Mouse (Mus musculus) C2C12 (cell line): ENCODE measurements around the gene Gm20388. TPM values are rescaled to one million over a fixed set of nuclear protein-coding genes. Genes with fewer than 3 reads are reported as not detected.
A peak's percentile ranks its signal among the peaks of the same experiment; 100 is the strongest.

Experiments
- H3K27me3 ChIP-seq: one replicate; pipeline ENCODE4 v1.6.1; 2011; ENCODE audit not compliant: control insufficient read depth, insufficient read depth, insufficient read length
- H3K36me3 ChIP-seq: one replicate; pipeline ENCODE4 v1.6.1; 2011; ENCODE audit not compliant: control insufficient read depth, insufficient read depth
- H3K4me3 ChIP-seq: one replicate; pipeline ENCODE4 v1.5.1; 2011; ENCODE audit warnings: mild to moderate bottlenecking, control low read depth; ENCODE audit not compliant: poor library complexity, insufficient read depth, severe bottlenecking
- H3K79me2 ChIP-seq: one replicate; pipeline ENCODE4 v1.6.1; 2011; ENCODE audit not compliant: control insufficient read depth, insufficient read depth
- H3K79me3 ChIP-seq: one replicate; pipeline ENCODE4 v1.6.1; 2011; ENCODE audit warnings: low read depth, control low read depth
- H3ac ChIP-seq: one replicate; pipeline ENCODE3; 2011; ENCODE audit warnings: low read depth; ENCODE audit not compliant: control insufficient read depth, insufficient read length
- CEBPB ChIP-seq: IDR thresholded peaks from one replicate; pipeline ENCODE4 v1.6.1; 2011; ENCODE audit warnings: low read depth, mild to moderate bottlenecking, control low read depth, moderate library complexity
- CTCF ChIP-seq: IDR thresholded peaks from one replicate; pipeline ENCODE4 v1.5.1; 2011; ENCODE audit not compliant: control insufficient read depth, insufficient read depth, insufficient read length
- FOSL1 ChIP-seq: IDR thresholded peaks from one replicate; pipeline ENCODE4 v1.8.0; 2011; ENCODE audit warnings: mild to moderate bottlenecking, low read length; ENCODE audit not compliant: poor library complexity, insufficient read depth, severe bottlenecking
- MAX ChIP-seq: IDR thresholded peaks from one replicate; pipeline ENCODE4 v1.6.1; 2011; ENCODE audit warnings: mild to moderate bottlenecking, control low read depth
- MYOD1 ChIP-seq: IDR thresholded peaks from one replicate; pipeline ENCODE4 v1.6.1; 2011; ENCODE audit warnings: low read depth; ENCODE audit not compliant: control insufficient read depth, insufficient read length
- MYOG ChIP-seq: IDR thresholded peaks from one replicate; pipeline ENCODE4 v1.6.1; 2011; ENCODE audit not compliant: control insufficient read depth, insufficient read length; ENCODE audit errors: extremely low read depth
- USF1 ChIP-seq: IDR thresholded peaks from one replicate; pipeline ENCODE4 v1.6.1; 2011; ENCODE audit warnings: low read depth, mild to moderate bottlenecking, control low read depth, moderate library complexity
- polyA plus RNA-seq: library from polyadenylated mRNA; unstranded; fragments of >200 nt; fragmentation: generic; extraction: Trizol; gene quantifications from one replicate; pipeline ENCODE4 v1.2.1, GENCODE M21; 2012; ENCODE audit warnings: missing spikeins

The Gm20388 gene
- polyA plus RNA-seq, 1 experiment = 15.0 TPM

DNA sequence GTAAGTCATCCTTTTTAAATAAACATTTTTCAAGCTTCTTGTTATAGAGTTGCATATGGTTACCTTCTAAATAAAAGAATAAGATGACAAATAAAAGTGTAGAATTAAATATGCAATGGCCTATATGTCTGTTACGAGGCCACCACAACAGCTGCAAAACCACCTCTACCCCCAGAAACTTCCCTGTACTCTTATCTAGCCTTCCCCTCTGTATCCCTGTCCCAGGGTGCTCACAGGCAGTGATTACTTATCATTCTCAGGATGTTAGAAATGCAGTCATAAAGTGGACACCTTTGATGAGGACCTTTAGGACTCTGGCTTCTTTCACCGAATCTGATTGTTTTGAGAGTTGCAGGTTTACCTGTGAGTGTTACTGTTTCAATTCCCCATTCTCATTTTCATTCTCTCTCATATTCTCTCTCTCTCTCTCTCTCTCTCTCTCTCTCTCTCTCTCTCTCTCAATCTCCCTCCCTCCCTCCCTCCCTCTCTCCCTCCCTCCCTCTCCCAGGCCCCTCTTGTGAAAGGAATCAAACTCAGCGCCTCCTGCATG lies 1932.6 kb downstream of the Gm20388 start:
- Histone ChIP-seq H3K79me2 (no peaks in the 10 kb centered on the region), H3K4me3 (no peak overlapping the region), H3ac (no peak overlapping the region), H3K79me3 (no peaks in the 10 kb centered on the region), H3K27me3 (no peaks in the 10 kb centered on the region), H3K36me3 (no peaks in the 10 kb centered on the region)
- no peak for TF ChIP-seq CTCF
- no peak for TF ChIP-seq USF1
- no peak for TF ChIP-seq FOSL1
- no peak for TF ChIP-seq MAX
- no peak for TF ChIP-seq MYOG
- no peak for TF ChIP-seq MYOD1
- no peak for TF ChIP-seq CEBPB

DNA sequence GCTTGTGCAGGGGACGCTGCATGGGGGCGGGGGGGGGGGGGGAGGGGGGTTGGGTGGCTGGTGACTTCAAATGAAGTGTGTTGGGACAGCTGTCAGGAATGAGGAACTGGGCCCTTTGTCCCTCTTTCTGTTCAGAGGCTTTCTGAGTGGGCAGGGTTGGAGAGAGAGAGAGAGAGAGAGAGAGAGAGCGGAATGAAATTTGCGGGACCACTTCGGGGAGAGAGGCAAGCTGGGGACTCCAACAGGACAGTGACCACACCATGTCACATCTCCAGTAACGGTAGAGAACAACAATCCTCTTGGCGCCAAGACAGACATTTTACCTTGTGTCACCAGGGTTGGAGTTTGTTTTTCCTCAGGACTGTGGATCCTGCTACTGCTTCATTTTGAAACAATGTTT lies 1934.1 kb downstream of the Gm20388 start:
- Histone ChIP-seq H3K27me3 (no peaks in the 10 kb centered on the region), H3K79me2 (no peaks in the 10 kb centered on the region), H3K4me3 (no peak overlapping the region), H3K36me3 (no peaks in the 10 kb centered on the region), H3K79me3 (no peaks in the 10 kb centered on the region), H3ac (no peak overlapping the region)
- TF ChIP-seq MYOD1 (no peak), FOSL1 (no peak), CEBPB (no peak)

DNA sequence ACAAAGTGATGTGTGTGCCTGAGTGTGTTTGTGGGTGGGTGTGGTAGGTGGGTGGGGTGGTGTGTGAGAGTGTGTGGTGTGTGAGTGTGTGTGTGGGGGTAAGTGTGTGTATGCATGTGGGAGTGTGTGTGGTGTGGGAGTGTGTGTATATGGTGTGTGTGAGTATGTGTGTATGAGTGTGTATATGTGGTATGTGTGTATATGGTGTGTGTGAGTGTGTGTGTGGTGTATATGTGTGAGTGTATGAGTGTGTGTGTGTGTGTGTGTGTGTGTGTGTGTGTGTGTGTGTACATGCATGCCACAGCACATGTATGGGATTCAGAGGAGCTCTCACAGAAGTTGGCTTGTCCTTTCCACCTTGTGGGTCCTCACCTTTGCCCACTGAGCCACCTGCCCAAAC lies 1936.2 kb downstream of the Gm20388 start:
- H3K27me3 ChIP-seq = no peaks in the 10 kb centered on the region

DNA sequence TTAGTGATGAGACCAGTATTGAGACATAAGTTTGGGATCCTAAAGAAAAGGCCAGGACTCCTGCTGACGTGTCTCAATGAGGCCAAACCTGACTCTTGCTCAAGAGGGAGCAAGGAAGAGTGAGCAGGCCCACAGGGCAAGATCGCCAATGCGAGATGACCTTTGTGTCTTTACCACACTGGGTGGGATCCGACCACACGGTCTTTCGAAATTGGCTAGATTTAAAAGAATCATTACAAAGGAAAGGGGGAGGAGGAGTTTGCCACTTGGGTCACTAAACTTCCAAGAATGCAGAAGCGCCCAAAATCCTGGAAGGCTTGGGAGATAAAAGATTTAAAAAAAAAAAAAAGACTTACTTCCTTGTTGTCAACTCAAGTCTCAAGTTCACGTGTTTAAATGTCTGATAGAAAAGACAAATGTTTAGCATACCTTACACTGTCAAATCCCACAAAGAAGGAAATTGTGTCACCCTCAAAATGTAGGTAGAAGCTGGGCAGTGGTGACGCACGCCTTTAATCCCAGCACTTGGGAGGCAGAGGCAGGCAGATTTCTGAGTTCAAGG lies 1936.7 kb downstream of the Gm20388 start:
- Histone ChIP-seq H3K79me2 (no peaks in the 10 kb centered on the region), H3K4me3 (no peak overlapping the region), H3K79me3 (no peaks in the 10 kb centered on the region), H3K27me3 (no peaks in the 10 kb centered on the region), H3ac (no peak overlapping the region), H3K36me3 (no peaks in the 10 kb centered on the region)
- no peak for TF ChIP-seq CTCF
- TF ChIP-seq FOSL1 = no peak
- no peak for TF ChIP-seq USF1
- TF ChIP-seq MYOG = no peak
- no peak for TF ChIP-seq CEBPB
- TF ChIP-seq MYOD1 = no peak
- no peak for TF ChIP-seq MAX

More for the DNA sequence above, 1936.2 kb downstream of the Gm20388 start:
- no peak for TF ChIP-seq MAX
- no peak for TF ChIP-seq FOSL1
- no peak for TF ChIP-seq USF1
- no peaks in the 10 kb centered on the region for H3K79me2 ChIP-seq
- no peak overlapping the region for H3K4me3 ChIP-seq
- H3K36me3 ChIP-seq = no peaks in the 10 kb centered on the region
- H3ac ChIP-seq = no peak overlapping the region
- H3K79me3 ChIP-seq = no peaks in the 10 kb centered on the region

DNA sequence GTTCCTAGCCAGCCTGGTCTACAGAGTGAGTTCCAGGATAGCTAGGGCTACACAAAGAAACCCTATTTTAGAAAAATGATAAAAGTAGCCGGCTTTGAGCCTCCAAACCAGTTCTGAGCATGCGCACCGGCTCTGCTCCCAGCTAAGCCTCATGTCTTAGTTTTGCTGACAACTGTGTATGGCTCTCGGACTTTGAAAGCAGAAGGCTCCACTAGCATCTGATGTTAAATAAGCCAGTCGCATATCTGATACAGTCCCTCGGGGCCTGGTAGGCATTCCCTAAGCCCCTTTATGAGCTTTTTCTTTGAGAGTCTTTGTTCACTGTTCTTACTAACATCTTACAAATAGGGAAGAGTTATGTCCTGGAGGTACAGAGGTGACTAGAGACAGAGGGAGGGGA lies 1937.3 kb downstream of the Gm20388 start:
- Histone ChIP-seq H3K36me3 (no peaks in the 10 kb centered on the region), H3K4me3 (no peak overlapping the region), H3ac (no peak overlapping the region), H3K79me2 (no peaks in the 10 kb centered on the region), H3K27me3 (no peaks in the 10 kb centered on the region), H3K79me3 (no peaks in the 10 kb centered on the region)
- TF ChIP-seq MYOG = no peak
- no peak for TF ChIP-seq CEBPB
- TF ChIP-seq CTCF = no peak
- no peak for TF ChIP-seq FOSL1
- no peak for TF ChIP-seq USF1
- TF ChIP-seq MYOD1 = no peak
- no peak for TF ChIP-seq MAX

DNA sequence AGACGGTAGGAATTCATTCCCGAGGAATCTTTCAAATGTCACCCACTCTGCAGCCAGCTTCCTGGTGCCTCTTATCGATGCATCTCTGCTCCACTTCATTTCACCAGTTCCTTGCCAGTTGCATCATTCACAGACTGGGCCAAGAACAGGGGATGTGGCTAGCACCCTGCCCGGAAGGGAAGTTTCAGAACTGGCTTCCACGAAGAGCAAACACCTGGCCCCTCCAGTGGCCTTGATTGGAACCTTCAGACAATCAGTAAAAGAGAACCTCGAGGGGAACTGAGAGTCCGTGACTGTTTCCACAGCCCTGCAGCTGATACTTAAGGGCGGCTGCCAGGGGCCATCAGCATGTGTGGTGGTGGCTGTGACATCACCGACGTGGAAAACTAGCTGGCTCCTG lies 1937.9 kb downstream of the Gm20388 start:
- Histone ChIP-seq H3ac (no peak overlapping the region), H3K36me3 (no peaks in the 10 kb centered on the region), H3K4me3 (no peak overlapping the region), H3K27me3 (no peaks in the 10 kb centered on the region), H3K79me3 (no peaks in the 10 kb centered on the region), H3K79me2 (no peaks in the 10 kb centered on the region)
- TF ChIP-seq CEBPB = peak; percentile 29
- TF ChIP-seq USF1 = no peak
